Mouse (Mus musculus): ENCODE measurements at regions not wholly inside any gene's neighbourhood (a gene's known extent, or its start where the extent isn't known, plus 50 kb on each side); places are given as distances from the start of the nearest gene placed in this dataset.

DNA sequence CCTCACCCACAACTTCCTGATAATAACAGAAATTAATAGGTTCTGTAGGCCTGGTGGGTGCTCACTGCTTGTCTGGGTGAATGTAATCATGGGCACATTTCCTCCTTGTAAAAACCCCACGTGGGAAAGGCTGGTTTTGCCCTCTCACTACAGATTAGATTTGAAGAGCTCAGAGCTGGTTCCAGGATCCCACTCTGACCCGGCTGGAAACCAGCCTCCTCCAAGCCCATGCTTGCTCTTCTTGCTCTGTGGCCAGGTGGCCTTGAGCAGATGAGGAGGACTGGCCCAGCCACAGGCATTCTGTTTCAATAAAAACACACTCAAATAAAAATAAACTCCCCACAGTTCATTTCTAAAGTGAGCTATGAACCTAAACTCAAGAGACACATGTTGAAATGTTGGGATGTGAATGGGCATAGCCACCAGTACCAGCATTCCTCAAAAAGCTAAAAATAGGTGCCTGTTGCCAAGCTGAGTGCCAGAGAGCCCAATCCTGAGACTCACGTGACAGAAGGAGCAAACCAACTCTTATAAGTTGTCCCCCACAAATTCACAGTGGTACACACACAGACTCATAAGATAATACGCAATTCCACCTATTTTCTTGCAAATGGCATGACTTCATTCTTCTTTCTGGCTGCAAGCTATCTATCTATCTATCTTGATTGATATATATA, 116.1 kb downstream of the Nufip1 start:
- Histone ChIP-seq H3K27ac (replicated peaks; ENCODE audit: low read depth, low read length) (no peak overlapping the region), H3K4me1 (ENCODE audit: control insufficient read depth, insufficient read depth, insufficient read length, low read length) (no peaks in the 10 kb centered on the region), H3K4me3 (ENCODE audit: insufficient read depth, low read depth, low read length) (no peak overlapping the region)

DNA sequence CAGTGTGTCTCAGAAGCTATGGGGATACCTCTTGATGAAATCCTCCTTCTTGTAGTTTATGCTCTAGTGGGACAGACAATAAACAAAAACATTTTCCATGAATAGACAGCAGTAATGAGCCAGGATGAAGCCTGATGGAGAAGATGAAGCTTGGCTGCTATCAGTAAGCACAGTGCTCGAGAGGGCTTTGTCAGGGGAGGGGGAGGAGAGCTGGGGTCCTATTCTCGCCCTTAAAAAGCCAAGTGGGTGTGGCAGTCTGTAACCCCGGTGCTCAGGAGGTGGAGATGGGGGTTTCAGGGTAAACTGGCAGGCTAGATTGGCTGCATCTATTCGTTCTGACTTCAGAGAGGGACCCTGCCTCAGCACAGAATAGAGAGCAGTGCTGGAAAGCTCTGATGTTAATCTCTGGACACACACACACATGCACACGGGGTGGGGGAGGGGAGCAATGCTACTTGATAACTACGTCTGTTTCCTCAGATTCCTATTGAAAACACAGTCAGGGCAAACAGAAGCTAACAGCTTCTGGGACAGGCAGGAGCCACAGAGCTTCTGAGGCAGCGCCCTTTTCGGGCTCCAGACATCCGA, 118.4 kb downstream of the Nufip1 start:
- Histone ChIP-seq H3K4me1 (ENCODE audit: control insufficient read depth, insufficient read depth, insufficient read length, low read length) (no peaks in the 10 kb centered on the region), H3K4me3 (ENCODE audit: insufficient read depth, low read depth, low read length) (no peak overlapping the region), H3K27ac (replicated peaks; ENCODE audit: low read depth, low read length) (no peak overlapping the region)

DNA sequence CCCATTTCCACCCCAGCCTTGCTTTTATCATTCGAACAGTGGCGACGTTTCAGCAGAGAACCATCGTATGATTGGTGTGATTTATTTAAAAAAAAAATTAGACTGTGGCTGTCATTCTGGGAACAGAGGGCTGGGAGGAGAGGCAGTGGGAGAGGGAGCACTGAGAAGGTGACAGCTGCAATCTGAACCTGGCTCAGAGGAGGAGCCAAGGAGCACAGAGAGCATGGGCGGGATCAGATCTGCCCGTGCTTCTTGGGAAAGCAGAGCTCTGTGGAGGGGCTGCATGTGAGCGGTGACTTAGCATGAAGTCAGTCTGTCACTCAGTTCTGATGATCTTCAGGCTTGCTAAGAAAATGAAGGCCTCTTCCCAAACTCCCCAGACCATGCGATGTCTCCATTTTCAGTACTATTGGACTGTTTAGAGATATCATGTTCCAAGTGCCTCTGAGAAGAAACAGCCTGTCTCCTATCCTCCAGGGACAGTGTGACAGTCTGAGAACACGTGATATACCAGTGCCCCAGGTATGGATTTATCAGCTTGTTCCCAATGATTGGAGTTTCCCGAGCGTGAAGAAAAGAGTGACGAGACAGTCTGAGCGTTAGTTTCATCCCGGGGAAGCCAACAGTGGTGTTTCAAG, 129.3 kb downstream of the Nufip1 start:
- H3K4me3 ChIP-seq (ENCODE audit: insufficient read depth, low read depth, low read length): no peak overlapping the region
- no peaks in the 10 kb centered on the region for H3K4me1 ChIP-seq (ENCODE audit: control insufficient read depth, insufficient read depth, insufficient read length, low read length)
- no peak overlapping the region for H3K27ac ChIP-seq (replicated peaks; ENCODE audit: low read depth, low read length)

DNA sequence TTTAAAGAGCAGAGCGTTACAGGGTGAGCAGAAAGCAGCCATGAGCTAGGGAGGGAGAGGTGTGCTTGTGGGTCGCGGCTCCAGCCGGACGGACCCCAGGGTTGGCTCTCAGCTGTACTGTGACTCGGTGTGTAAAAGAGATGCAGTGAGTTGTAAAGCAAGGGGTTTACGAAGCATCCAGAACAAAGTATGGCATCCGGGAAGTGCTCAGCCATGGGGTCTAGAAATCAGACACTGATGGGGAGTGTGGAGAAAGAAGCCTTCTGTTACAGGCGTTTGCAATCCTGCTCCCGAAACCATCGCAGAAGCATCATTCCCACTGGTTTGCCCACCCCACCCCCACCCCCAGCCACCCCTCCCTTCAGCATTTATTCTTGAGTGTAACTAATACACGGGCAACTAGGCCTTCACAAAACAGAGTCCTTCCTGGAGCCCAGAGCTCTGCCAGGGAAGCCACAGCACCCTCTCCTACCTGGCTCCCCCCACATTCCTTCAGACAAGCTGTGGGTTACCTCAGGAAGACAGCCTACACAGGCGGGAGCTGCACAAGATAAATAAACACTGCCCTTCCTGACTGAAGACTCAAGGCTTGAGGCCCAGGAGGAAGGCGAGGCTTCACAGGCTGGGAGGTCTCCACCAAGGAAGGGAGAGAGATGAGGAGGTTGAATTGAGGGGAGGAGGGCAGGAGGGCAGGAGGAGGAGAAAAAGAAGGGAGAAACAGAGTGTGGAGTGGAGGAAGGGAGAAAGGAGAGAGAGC, 133.1 kb downstream of the Nufip1 start:
- H3K4me3 ChIP-seq (ENCODE audit: insufficient read depth, low read depth, low read length): no peak overlapping the region
- no peaks in the 10 kb centered on the region for H3K4me1 ChIP-seq (ENCODE audit: control insufficient read depth, insufficient read depth, insufficient read length, low read length)
- no peak overlapping the region for H3K27ac ChIP-seq (replicated peaks; ENCODE audit: low read depth, low read length)

DNA sequence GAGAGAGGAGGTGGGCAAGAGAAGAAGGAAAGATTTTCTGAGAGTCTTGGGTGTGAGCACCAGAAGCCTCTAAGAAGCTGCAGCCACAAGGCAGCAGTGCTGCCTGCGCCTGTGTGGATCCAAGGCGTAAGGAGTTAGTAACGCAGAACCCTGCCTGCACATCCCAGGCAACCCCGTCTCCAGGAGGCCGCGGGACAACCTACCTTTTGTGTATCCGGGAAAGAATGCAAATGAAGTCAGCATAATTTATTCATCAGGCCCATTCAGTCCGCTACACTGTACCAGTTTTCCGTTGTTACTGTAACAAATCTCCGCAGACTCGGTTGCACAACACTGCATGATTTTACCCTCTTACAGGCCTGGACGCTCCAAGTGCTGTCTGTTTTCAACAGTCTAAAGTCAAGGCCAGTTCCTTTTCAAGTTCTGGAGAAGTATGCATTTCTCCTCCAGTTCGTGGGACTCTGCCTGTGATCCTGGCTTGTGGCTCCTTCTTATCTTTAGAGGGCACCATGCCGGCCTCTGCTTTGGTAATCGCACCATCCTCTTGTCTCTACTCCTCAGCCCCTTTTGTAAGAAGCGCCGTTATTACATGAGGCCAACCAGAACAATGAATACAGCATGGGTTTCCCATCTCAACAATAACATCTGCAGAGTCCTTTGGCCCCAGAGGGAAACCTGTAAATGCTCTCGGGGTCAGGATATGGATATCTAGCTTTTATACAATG, 133.8 kb downstream of the Nufip1 start:
- H3K27ac ChIP-seq (replicated peaks; ENCODE audit: low read depth, low read length): no peak overlapping the region
- H3K4me3 ChIP-seq (ENCODE audit: insufficient read depth, low read depth, low read length): no peak overlapping the region
- H3K4me1 ChIP-seq (ENCODE audit: control insufficient read depth, insufficient read depth, insufficient read length, low read length): no peaks in the 10 kb centered on the region

DNA sequence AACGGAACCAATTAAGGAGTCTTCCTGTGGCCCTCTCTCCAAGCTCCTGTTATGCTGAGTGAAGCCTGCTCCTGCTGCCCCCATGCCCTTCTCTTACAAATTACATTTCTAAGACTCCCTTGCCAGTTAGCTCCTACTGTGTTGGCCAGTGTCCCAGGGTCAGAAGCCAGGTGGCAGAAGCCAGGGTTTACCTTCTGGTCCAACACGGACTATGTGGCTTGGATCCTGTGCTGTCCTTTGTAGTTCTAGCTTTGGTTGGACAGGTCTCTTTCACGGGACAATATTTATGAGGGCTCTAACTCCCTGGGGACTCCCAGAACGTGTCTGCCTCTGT, 134.3 kb downstream of the Nufip1 start:
- Histone ChIP-seq H3K4me1 (ENCODE audit: control insufficient read depth, insufficient read depth, insufficient read length, low read length) (no peaks in the 10 kb centered on the region), H3K4me3 (ENCODE audit: insufficient read depth, low read depth, low read length) (no peak overlapping the region), H3K27ac (replicated peaks; ENCODE audit: low read depth, low read length) (no peak overlapping the region)

DNA sequence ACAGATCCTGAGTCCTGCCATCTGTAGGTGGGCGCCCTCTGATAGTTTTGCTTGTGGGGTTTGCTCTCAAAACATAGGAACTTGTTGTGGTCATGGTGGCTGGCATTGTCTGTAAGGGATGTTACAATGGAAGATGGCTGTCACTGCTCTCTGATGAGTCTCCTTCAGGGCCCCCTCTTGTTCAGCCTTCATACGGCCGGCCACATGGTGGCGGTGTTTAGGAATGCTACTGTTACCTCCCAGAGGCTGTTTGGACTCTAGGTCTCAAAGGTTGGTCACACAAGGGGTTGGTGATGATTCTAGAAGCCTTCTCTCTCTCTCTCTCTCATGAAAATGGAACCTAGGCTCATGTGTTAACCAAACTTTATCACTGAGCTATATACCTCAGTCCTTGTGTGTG, 137.0 kb downstream of the Nufip1 start:
- H3K27ac ChIP-seq (replicated peaks; ENCODE audit: low read depth, low read length): no peak overlapping the region
- H3K4me3 ChIP-seq (ENCODE audit: insufficient read depth, low read depth, low read length): no peak overlapping the region
- no peaks in the 10 kb centered on the region for H3K4me1 ChIP-seq (ENCODE audit: control insufficient read depth, insufficient read depth, insufficient read length, low read length)

DNA sequence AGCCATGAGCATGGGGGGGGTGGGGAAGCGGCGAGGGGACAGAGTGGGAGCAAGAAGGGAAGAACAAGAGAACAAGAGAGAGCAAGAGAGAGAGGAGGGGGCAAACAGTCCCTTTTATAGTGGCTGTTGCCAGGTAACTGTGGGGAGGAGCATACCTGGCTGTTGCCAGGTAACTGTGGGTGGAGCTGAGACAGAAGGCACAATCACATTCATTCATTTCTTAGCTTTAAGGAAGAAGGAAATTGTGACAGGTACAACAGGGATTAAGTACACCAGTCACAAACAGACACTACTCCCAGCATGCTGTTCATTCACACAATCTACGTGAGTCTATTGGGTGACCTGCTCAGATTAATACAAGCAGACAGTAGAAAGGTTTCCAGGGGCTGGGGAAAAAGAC, 143.2 kb downstream of the Nufip1 start:
- Histone ChIP-seq H3K27ac (replicated peaks; ENCODE audit: low read depth, low read length) (no peak overlapping the region), H3K4me1 (ENCODE audit: control insufficient read depth, insufficient read depth, insufficient read length, low read length) (no peaks in the 10 kb centered on the region), H3K4me3 (ENCODE audit: insufficient read depth, low read depth, low read length) (no peak overlapping the region)

DNA sequence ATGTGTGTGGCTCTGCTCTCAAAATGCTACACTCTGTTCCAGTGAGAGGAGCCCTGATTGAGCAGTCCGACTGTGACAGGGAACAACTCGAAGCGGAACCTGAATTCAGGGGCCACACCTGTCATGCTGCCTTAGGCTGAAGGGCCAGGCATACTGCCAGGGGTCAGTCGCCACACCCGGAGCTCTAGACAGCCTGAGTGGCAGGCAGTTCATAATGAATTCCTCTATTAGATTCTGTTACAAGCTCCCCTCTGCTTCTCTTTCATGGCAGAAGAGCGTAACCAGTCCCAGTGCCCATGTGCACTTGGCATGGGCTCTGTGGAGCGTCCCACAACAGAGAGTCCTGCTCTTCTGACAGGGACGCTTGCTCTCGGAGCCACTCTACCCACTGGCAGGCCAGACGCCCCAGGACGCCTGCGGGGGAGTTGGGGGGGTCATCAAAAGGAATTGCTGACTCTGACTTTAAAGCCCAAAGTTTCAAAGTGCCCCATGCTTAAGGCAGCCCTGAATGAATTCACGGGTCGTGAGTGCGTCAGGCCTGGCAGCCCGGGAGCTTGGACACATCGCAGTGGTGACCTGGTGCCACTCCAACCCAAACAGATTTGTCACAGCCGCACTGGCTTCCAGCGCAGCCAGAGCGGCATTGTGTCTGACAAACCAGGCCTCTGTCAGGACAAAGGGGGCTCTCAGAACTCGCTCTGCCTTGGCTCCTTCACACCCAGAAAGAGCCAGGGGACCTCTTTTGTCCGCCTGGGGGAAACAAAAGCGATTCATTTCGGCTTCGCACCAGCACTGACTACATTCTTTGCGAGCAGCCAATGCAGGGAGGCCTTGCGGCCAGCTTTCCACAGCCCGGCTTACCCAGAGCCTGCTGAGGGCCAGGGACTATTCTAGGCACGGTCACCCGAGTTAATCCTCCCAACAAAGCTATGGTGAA, 144.1 kb downstream of the Nufip1 start:
- H3K4me1 ChIP-seq (ENCODE audit: control insufficient read depth, insufficient read depth, insufficient read length, low read length): no peaks in the 10 kb centered on the region
- H3K27ac ChIP-seq (replicated peaks; ENCODE audit: low read depth, low read length): no peak overlapping the region
- H3K4me3 ChIP-seq (ENCODE audit: insufficient read depth, low read depth, low read length): no peak overlapping the region

DNA sequence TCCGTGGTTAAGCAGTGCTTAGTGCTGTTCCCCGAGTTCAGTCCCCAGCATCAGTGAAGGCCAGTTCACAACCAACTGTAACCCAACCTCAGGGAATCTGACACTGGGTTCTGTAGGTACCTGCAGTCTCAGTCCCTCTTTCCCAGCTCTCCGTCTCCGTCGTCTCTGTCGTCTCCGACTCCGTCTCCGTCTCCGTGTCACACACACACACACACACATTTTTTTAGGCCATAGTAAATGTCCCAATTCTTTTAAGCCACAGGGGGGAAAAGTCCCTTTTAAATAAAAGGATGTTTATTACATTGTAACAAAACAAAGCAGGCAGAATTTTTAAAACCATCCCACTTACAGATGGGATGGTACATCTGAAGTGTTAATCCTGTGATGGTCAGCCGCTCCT, 145.3 kb downstream of the Nufip1 start:
- H3K4me1 ChIP-seq (ENCODE audit: control insufficient read depth, insufficient read depth, insufficient read length, low read length): no peaks in the 10 kb centered on the region
- H3K4me3 ChIP-seq (ENCODE audit: insufficient read depth, low read depth, low read length): no peak overlapping the region
- H3K27ac ChIP-seq (replicated peaks; ENCODE audit: low read depth, low read length): no peak overlapping the region

DNA sequence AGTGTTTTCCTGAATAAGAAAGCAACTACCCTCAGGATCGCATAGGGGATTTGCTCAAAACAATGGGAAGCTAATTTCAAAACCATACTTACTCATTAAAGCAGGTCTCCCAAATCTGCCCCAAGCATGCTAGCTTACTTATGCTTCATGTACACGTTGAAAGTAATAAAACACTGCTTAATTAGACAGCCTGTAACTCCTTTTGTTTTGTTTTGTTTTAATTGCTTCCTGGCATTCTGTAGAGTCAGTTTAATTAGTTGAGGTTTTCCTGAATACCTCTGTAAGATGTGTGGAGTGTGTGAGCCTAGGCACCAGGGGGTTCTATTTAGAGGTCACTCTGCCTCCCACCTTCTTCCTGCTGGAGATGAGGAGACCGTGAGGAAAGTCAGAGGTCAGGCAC, 147.9 kb downstream of the Nufip1 start:
- H3K4me3 ChIP-seq (ENCODE audit: insufficient read depth, low read depth, low read length): no peak overlapping the region
- no peaks in the 10 kb centered on the region for H3K4me1 ChIP-seq (ENCODE audit: control insufficient read depth, insufficient read depth, insufficient read length, low read length)
- H3K27ac ChIP-seq (replicated peaks; ENCODE audit: low read depth, low read length): no peak overlapping the region

DNA sequence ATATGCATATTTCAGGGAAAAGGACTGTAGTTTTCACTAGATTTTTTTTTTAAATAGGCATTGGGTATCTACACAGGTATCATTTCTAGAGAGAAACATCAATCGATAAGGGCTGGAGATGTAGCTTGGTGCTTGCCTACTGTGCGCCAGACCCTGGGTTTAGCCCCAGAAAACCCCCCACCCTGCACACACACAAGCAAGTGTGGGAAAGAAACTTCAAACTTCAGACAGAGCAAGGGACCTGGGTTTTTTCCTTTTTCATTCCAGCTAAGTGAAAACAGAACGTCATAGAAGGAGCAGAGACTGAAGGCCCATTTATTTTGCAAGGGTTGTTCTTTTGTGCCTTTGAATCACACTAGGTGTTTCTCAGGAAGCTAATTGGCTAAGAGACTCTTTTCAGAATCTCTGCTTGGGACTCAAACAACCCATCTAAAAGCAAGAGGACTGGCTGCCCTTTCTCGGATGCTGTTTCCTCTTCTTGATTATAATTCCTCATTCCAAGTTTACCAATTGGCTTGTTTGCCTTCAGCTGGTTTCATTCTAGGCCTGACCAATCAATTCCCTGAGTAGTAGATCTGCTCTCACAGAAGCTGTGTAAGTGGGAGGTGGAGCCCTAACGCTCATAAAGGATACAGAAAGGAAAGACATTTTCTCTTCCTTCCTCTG, 150.1 kb downstream of the Nufip1 start:
- Histone ChIP-seq H3K4me1 (ENCODE audit: control insufficient read depth, insufficient read depth, insufficient read length, low read length) (no peaks in the 10 kb centered on the region), H3K27ac (replicated peaks; ENCODE audit: low read depth, low read length) (no peak overlapping the region), H3K4me3 (ENCODE audit: insufficient read depth, low read depth, low read length) (no peak overlapping the region)

DNA sequence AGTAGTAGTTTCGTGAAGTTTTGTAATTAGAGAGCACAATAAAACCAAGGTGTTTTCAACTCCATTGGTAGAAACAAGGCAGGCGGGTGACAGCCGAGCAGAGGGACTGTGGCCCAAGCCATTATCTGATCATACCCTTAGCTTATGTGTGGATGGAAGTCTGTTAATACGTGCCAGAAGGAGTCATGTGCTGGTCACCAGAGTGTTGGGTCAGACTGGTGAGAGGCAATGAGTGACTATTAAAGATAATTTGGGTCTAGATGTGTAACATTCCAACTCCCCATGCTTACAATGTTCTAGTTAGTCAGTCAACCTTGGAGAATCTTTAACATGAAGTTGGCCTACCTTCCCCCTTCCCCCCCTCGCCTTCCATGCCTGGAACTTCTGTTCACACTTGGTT, 151.1 kb upstream of the Tsc22d1 start:
- Histone ChIP-seq H3K27ac (replicated peaks; ENCODE audit: low read depth, low read length) (no peak overlapping the region), H3K4me3 (ENCODE audit: insufficient read depth, low read depth, low read length) (no peak overlapping the region), H3K4me1 (ENCODE audit: control insufficient read depth, insufficient read depth, insufficient read length, low read length) (no peaks in the 10 kb centered on the region)

DNA sequence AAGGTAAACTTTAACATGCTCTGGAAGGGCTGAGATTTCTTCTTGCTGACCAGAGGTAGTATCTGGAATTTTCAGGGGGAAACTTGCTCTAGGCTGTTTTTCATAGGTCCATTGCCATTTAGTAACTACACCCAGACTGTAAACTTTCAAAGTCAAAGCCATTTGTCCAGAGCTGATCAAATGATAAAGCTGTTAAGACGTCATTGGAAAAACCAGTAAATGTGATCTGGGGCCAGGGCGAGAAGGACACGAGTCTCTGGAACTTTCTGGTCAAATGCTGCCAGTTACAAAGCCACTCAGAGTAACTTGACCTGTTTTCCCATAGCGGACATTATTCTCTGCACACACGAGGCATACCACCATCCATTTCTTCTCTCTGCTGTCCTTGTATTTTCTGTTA, 148.9 kb upstream of the Tsc22d1 start:
- H3K27ac ChIP-seq (replicated peaks; ENCODE audit: low read depth, low read length): no peak overlapping the region
- no peak overlapping the region for H3K4me3 ChIP-seq (ENCODE audit: insufficient read depth, low read depth, low read length)
- no peaks in the 10 kb centered on the region for H3K4me1 ChIP-seq (ENCODE audit: control insufficient read depth, insufficient read depth, insufficient read length, low read length)
